Mouse (Mus musculus): ENCODE data around the gene Ikbip.

The Ikbip gene

GRCm38 (mm10) chr10:91082550-91083392, at the start of gene Ikbip, which contains the start of gene Apaf1:
Gene Ikbip (plus strand): TSS chr10:91082940.
Gene Apaf1 (minus strand): TSS chr10:91082770.
- peak; percentile 95 for DNase-seq (ENCODE audit: low read depth, low spot score)

- DNase-seq (ENCODE audit: low read depth, low spot score): peak; percentile 47
Measured at GRCm38 (mm10) chr10:91033942-91034341, 48.8 kb upstream of the Ikbip start.

GRCm38 (mm10) chr10:91049696-91050095, 33.0 kb upstream of the Ikbip start:
- DNase-seq (ENCODE audit: low read depth, low spot score): no peak

GRCm38 (mm10) chr10:91051156-91051555, 31.6 kb upstream of the Ikbip start:
- DNase-seq (ENCODE audit: low read depth, low spot score): no peak

- DNase-seq (ENCODE audit: low read depth, low spot score): no peak
Measured at GRCm38 (mm10) chr10:91052734-91053133, 30.0 kb upstream of the Ikbip start.

- DNase-seq (ENCODE audit: low read depth, low spot score): no peak
Measured at GRCm38 (mm10) chr10:91060742-91061141, 22.0 kb upstream of the Ikbip start.

GRCm38 (mm10) chr10:91062355-91062754, 20.4 kb upstream of the Ikbip start:
- DNase-seq (ENCODE audit: low read depth, low spot score): no peak

- DNase-seq (ENCODE audit: low read depth, low spot score): no peak
Measured at GRCm38 (mm10) chr10:91071768-91072167, 11.0 kb upstream of the Ikbip start.

GRCm38 (mm10) chr10:91073345-91073744, 9.4 kb upstream of the Ikbip start:
- no peak for DNase-seq (ENCODE audit: low read depth, low spot score)

GRCm38 (mm10) chr10:91076667-91077066, 6.1 kb upstream of the Ikbip start:
- DNase-seq (ENCODE audit: low read depth, low spot score): no peak

- no peak for DNase-seq (ENCODE audit: low read depth, low spot score)
Measured at GRCm38 (mm10) chr10:91080540-91080939, 2.2 kb upstream of the Ikbip start.

- no peak for DNase-seq (ENCODE audit: low read depth, low spot score)
Measured at GRCm38 (mm10) chr10:91081959-91082507, 707 bp upstream of the Ikbip start.

- no peak for DNase-seq (ENCODE audit: low read depth, low spot score)
Measured at GRCm38 (mm10) chr10:91083393-91083927, 720 bp downstream of the Ikbip start.

GRCm38 (mm10) chr10:91092812-91093211, 10.1 kb downstream of the Ikbip start:
- DNase-seq (ENCODE audit: low read depth, low spot score): no peak

GRCm38 (mm10) chr10:91094251-91095104, 11.7 kb downstream of the Ikbip start:
- no peak for DNase-seq (ENCODE audit: low read depth, low spot score)

- DNase-seq (ENCODE audit: low read depth, low spot score): no peak
Measured at GRCm38 (mm10) chr10:91098056-91098455, 15.3 kb downstream of the Ikbip start.

- no peak for DNase-seq (ENCODE audit: low read depth, low spot score)
Measured at GRCm38 (mm10) chr10:91100101-91100500, 17.4 kb downstream of the Ikbip start.

- DNase-seq (ENCODE audit: low read depth, low spot score): no peak
Measured at GRCm38 (mm10) chr10:91101936-91102335, 19.2 kb downstream of the Ikbip start.

GRCm38 (mm10) chr10:91102799-91103590, 20.3 kb downstream of the Ikbip start:
- DNase-seq (ENCODE audit: low read depth, low spot score): no peak

GRCm38 (mm10) chr10:91105981-91106380, 23.2 kb downstream of the Ikbip start:
- DNase-seq (ENCODE audit: low read depth, low spot score): no peak

GRCm38 (mm10) chr10:91109841-91110240, 27.1 kb downstream of the Ikbip start:
- no peak for DNase-seq (ENCODE audit: low read depth, low spot score)
